Mouse (Mus musculus) adrenal gland, postnatal 25 days (tissue): ENCODE results near the gene Tbxa2r. TPM values are rescaled to one million over a fixed set of nuclear protein-coding genes. Genes with fewer than 3 reads are reported as not detected.

Experiments
- DNase-seq: peaks from one replicate; pipeline ENCODE4 v3.0.0; 2021; ENCODE audit warnings: mixed read lengths
- long read RNA-seq: library from polyadenylated mRNA; stranded (forward); transcript quantifications from one replicate; pipeline ENCODE4 v2.0.0, GENCODE M21; 2021
- total RNA-seq: library from RNA; stranded (reverse); gene quantifications from 2 replicates; pipeline ENCODE4 v1.2.3, GENCODE M21; 2021

The Tbxa2r gene
- total RNA-seq, result 65.7 and 69.5 TPM in 2 replicates
- long read RNA-seq, transcript Tbxa2r-201 (3 exons, 1,765 nt), result major isoform, 68 of 87 reads
- long read RNA-seq, partial matches to known transcripts, result 10 of 87 reads
- long read RNA-seq, other reads (novel, unspliced or antisense), result 6 of 87 reads

GRCm38 (mm10) chr10:81328386-81328785, at the start of gene Tbxa2r:
Gene Tbxa2r, plus strand, starts transcription at chr10:81328731.
- peak; percentile 85 for DNase-seq

GRCm38 (mm10) chr10:81279496-81279895, 49.0 kb upstream of the Tbxa2r start:
- DNase-seq, result no peak

DNA sequence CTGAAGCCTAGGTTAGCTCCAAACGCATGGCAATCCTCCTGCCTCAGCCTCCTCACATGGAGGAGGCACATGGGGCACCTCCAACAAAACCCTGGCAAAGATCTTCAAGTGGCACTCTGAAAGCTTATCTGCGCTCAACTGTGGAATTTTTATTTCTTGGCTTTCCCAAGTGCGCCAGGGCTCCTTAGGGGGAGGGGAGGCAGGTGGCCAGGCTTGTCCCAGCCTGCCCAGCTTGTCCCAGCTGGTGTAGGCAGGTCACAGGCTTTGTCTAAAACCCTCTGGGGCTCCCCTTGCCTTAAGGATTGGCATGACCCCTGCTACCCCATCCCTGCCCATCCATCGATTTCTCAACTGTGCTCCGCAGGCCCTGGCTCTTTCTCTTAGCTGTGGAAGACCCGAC, 44.3 kb upstream of the Tbxa2r start:
- DNase-seq, result no peak

GRCm38 (mm10) chr10:81284719-81285118, 43.8 kb upstream of the Tbxa2r start:
- no peak for DNase-seq

- peak; percentile 91 for DNase-seq
Observed at GRCm38 (mm10) chr10:81285694-81286450, 42.7 kb upstream of the Tbxa2r start.

- DNase-seq, result no peak
Observed at GRCm38 (mm10) chr10:81286586-81286985, 41.9 kb upstream of the Tbxa2r start.

GRCm38 (mm10) chr10:81287513-81288157, 40.9 kb upstream of the Tbxa2r start:
- peak; percentile 42 for DNase-seq

DNA sequence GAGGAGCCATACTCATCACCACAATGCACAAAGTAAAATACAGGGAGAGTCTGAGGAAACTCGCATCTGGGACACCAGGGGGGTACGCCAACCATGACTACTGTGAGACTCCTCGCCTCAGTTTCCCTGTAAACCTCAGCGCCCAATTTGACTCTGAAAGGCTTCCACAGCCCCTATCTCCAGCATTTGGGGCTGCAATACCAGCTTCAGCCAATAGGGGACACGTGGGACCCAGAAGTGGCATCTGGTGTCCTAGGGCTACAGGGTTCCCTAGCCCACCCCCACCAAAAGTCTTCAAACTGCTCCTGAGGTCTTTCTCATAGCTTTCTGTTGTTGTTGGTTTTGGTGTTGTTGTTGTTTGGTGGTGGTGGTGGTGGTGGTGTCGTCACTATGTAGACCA, 39.9 kb upstream of the Tbxa2r start:
- DNase-seq, result no peak

DNA sequence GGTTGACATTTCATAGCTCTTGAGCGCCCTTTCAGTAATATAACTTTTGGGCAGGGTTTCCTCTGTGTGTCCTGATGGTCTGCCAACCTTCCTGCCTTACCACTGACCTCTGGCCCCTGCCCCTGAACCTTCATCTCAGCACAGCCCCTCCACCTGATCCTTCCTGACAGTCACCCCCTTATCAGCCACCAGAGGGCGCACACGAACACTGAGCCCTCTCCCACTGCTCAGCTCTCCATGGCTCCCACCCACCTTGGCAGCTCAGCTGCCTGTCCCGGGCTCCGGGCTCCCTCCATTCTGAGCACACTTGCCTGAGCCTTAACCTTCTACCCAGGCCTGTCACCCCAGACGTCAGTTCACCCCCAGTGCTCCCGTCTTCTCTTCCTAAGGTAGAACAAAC, 39.3 kb upstream of the Tbxa2r start:
- DNase-seq, result peak; percentile 60

DNA sequence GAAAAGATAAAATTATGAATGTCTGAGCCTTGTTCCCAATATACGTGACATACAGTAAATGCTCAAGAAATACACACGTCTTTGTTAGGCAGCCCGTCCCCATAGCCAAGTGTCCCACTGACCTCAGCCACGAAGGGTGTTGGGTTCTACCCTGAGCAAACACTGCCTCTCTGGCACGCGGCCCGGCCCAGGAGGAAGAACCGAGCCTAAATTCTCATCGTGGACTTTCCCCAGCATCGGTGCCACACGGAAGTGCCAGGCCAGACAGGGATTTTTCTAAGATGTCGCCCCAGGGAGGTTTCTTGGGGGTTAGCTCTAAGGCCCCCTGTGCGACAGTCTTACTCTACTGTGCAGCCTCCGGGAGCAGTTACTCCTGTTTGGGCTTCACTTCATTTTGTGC, 38.7 kb upstream of the Tbxa2r start:
- DNase-seq, result no peak

GRCm38 (mm10) chr10:81290698-81291460, 37.7 kb upstream of the Tbxa2r start:
- no peak for DNase-seq

- no peak for DNase-seq
Observed at GRCm38 (mm10) chr10:81291511-81292104, 36.9 kb upstream of the Tbxa2r start, which contains the start of gene Tjp3. Gene Tjp3, minus strand, starts transcription at chr10:81291581.

- peak; percentile 97 for DNase-seq
Observed at GRCm38 (mm10) chr10:81292554-81293333, 35.8 kb upstream of the Tbxa2r start, which contains the start of gene Pip5k1c. Gene Pip5k1c, plus strand, starts transcription at chr10:81292963.

DNA sequence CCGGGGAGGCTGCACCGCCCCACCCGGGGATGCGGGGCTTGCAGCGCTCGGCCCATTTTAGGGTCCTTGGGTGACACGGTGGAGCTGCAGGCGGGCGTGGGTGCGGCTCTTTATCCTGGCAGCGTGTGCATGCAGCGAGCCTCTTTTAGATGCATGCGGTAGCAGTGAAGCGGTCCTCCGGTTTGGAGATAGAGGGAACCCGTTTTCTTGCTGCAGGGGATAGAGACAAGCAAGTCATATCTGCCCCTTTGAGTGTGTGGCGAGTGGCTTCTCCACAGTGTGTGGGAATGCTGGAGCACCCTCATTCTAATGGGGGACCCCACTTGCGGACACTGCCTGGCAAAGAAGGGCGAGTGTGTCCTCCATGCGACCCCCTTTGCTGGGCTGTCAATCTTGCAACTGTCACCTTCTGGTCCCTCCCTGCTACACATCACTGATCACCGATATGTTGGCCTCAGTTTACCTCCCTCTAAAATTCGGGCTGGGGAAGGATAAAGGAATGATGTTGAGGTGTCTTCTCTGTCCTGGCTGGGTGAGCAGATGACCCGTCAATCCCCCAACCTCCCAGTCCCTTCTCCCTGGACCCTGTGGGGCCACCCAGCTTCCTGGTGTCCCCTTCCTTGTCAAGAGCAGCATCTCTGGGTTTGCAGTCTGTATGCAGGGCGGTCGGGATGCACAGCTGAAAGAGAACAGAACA, 35.0 kb upstream of the Tbxa2r start:
- DNase-seq, result no peak

DNA sequence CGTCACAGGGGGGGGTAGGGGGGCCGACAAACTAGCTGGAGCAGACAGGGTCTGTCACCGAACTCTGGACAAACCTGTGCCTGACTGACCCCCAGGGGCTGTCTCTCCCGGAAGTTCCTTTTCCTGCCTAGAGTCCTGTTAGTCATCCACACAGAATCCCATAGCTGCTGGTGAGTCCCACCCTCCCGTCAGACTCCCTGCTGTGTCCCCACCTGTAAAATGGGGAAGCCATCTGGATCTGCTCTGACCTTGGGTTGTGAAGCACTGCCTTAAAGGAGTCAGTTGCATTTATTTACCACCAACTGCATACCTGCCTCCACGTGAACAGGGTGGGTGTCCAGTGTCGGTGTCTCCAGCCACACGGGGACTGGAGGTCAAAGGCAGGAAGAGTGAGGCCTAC, 34.1 kb upstream of the Tbxa2r start:
- no peak for DNase-seq

DNA sequence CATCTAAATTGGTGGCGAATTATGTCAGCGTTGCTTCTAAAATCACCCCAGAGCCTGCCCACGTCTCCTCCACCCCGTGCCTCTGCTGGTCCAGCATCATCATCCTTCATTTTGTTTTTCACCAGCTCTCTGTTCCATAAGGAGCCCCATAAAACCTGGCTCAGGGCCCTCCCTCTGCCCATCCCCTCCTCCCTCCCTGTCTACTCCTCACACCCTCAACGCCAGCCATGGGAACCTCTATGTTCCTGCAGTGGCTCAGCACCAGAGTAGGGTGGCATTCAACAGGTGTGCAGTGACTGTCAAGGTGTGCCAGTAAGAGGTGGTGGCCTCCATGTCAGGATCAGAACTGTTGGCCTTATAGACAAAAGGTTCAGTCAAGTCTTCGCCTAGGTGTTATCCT, 33.3 kb upstream of the Tbxa2r start:
- no peak for DNase-seq

DNA sequence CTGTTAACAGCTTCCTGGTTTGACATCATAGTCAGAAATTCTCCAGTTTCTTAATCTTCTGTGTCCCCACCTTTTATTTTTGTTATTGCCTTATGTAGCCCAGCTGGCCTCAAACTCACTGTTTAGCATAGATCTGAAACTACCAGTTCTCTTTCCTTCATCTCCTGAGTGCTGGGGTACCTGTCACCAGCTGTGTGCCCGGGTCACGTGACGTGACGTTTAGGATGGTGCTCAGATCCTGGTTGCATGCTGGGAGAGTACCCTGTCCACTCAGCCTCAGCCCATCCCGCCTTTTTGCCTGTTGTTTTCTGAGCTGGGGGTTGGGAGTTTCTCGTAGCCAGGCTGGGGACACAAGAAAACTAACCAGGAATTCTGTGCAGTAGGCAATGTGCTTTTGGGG, 31.3 kb upstream of the Tbxa2r start:
- DNase-seq, result no peak

DNA sequence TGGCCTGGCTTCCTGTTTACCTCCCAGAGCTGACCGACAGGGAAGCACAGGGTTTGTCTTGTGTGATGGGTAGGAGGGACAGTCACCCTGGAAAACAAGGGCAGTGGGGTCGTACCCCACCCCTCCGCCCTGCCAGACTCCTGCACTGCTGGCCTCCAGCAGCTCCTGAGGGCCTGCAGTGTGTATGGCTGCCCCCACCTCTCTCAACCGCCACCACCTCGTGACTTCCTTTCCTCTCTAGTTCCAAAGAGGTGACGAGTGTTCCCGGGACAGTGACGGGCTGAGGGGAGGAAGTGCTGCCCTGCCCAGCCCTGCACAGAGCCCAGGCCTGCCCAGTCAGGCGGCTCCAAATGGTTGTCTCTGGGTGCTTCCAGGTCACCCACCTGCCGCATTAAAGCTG, 30.7 kb upstream of the Tbxa2r start:
- no peak for DNase-seq

- DNase-seq, result no peak
Observed at GRCm38 (mm10) chr10:81298369-81299100, 30.0 kb upstream of the Tbxa2r start.
